Mouse (Mus musculus) ES-E14 (cell line): ENCODE measurements around the gene Apod. TPM values are rescaled to one million over a fixed set of nuclear protein-coding genes. Genes with fewer than 3 reads are reported as not detected.

Source experiments
- DNase-seq: peaks from one replicate; pipeline ENCODE4 v3.0.0-alpha.2; 2013; ENCODE audit warnings: low read depth, low spot score
- H3K27ac ChIP-seq: 2 replicates; pipeline ENCODE4 v1.5.1; 2012; ENCODE audit warnings: low read depth, mild to moderate bottlenecking, low read length, moderate library complexity, mixed read lengths; ENCODE audit not compliant: poor library complexity, insufficient read depth, severe bottlenecking
- H3K36me3 ChIP-seq: 2 replicates; pipeline ENCODE4 v1.6.1; 2012; ENCODE audit warnings: mild to moderate bottlenecking, low read length, moderate library complexity, mixed read lengths; ENCODE audit not compliant: control insufficient read depth, poor library complexity, insufficient read depth, severe bottlenecking
- H3K4me1 ChIP-seq, 2 experiments: fragments of 150-350 bp in 1 of 2; sonication (generic) in 1 of 2; 2 replicates each; pipeline ENCODE4 v1.6.1; 2012; ENCODE audit warnings: low read length in 2 of 2, mild to moderate bottlenecking in 1 of 2, mixed read lengths in 1 of 2; ENCODE audit not compliant: control insufficient read depth in 2 of 2, insufficient read depth in 2 of 2, poor library complexity in 1 of 2
- H3K4me3 ChIP-seq, 2 experiments: fragments of 150-350 bp in 1 of 2; sonication (generic) in 1 of 2; 2 replicates each; pipeline ENCODE4 v1.5.1; 2012; ENCODE audit warnings: low read length in 2 of 2, low read depth in 1 of 2, mild to moderate bottlenecking in 1 of 2, mixed read lengths in 1 of 2; ENCODE audit not compliant: insufficient read depth in 1 of 2, poor library complexity in 1 of 2, severe bottlenecking in 1 of 2
- H3K9ac ChIP-seq: 2 replicates; pipeline ENCODE4 v1.6.1; 2012; ENCODE audit warnings: low read depth, mild to moderate bottlenecking, low read length, mixed read lengths; ENCODE audit not compliant: poor library complexity, insufficient read depth, severe bottlenecking
- H3K9me3 ChIP-seq: fragments of 150-350 bp; sonication (generic); 2 replicates; pipeline ENCODE4 v1.6.1; 2012; ENCODE audit warnings: low read depth, mild to moderate bottlenecking, low read length; ENCODE audit not compliant: control insufficient read depth, insufficient read depth
- CHD2 ChIP-seq: IDR thresholded peaks from 2 replicates; pipeline ENCODE4 v1.6.1; 2014; ENCODE audit warnings: mild to moderate bottlenecking, low read depth, low read length, inconsistent platforms
- HCFC1 ChIP-seq: IDR thresholded peaks from 2 replicates; pipeline ENCODE4 v1.6.1; 2012; ENCODE audit warnings: low read length, inconsistent platforms, borderline replicate concordance; ENCODE audit not compliant: insufficient read depth
- MAFK ChIP-seq: IDR thresholded peaks from 2 replicates; pipeline ENCODE4 v1.6.1; 2014; ENCODE audit warnings: mild to moderate bottlenecking, low read depth, low read length, inconsistent platforms; ENCODE audit not compliant: insufficient read depth
- ZC3H11A ChIP-seq: IDR thresholded peaks from 2 replicates; pipeline ENCODE4 v1.6.1; 2012; ENCODE audit warnings: low read depth, mild to moderate bottlenecking, inconsistent platforms, low read length, borderline replicate concordance
- ZNF384 ChIP-seq: IDR thresholded peaks from 2 replicates; pipeline ENCODE4 v1.6.1; 2012; ENCODE audit warnings: low read depth, low read length, inconsistent platforms
- in situ Hi-C, 2 experiments: fragments of 600-800 bp; cut with MboI; formaldehyde crosslinking; loops; one replicate each; pipeline ENCODE4 v1.15.1; 2025; ENCODE audit warnings: low sequenced_read_pairs in 2 of 2, inconsistent platforms in 1 of 2; ENCODE audit not compliant: unreplicated experiment in 2 of 2
- total RNA-seq: library from RNA; depleted of rRNA; stranded (reverse); fragments of 300-350 nt; gene quantifications from 2 replicates; pipeline ENCODE4 v1.2.3, GENCODE M21; 2012

Gene Apod
- total RNA-seq, 1 experiment = 10.6 TPM

- no peaks in the 10 kb centered on the region for H3K36me3 ChIP-seq
- peaks cover 11 to 27% of the 10 kb centered on the region in 2 experiments for H3K4me1 ChIP-seq
- TF ChIP-seq MAFK (no peak), CHD2 (no peak), HCFC1 (no peak), ZC3H11A (no peak), ZNF384 (no peak)
- peak overlapping the region; percentile 49; the same call in 1 of the 2 replicates for H3K27ac ChIP-seq
- H3K4me3 ChIP-seq = peak overlapping the region; percentile 30 to 56
- H3K9me3 ChIP-seq = no peaks in the 10 kb centered on the region; the same call in 1 of the 2 replicates
- in situ Hi-C loops = no loop called here
- peak overlapping the region; percentile 61; the same call in 1 of the 2 replicates for H3K9ac ChIP-seq
- DNase-seq = no peak
Measured at GRCm38 (mm10) chr16:31303276-31303675, 11.3 kb downstream of the Apod start.

GRCm38 (mm10) chr16:31300883-31301532 lies 13.6 kb downstream of the Apod start:
- Histone ChIP-seq H3K27ac (peak overlapping the region; percentile 98), H3K4me1 (peaks cover 11 to 35% of the 10 kb centered on the region in 2 experiments), H3K4me3 (peak overlapping the region in 1 of 2 experiments; percentile 13; a peak in 1 of 4 replicates), H3K9me3 (no peaks in the 10 kb centered on the region), H3K36me3 (no peaks in the 10 kb centered on the region), H3K9ac (peak overlapping the region; percentile 47; the same call in 1 of the 2 replicates)
- in situ Hi-C loops = no loop called here
- DNase-seq = no peak
- no peak for TF ChIP-seq CHD2
- TF ChIP-seq ZNF384 = no peak
- no peak for TF ChIP-seq HCFC1
- no peak for TF ChIP-seq ZC3H11A
- no peak for TF ChIP-seq MAFK

- H3K27ac ChIP-seq = peak overlapping the region; percentile 98
- H3K9ac ChIP-seq = peak overlapping the region; percentile 4; the same call in 1 of the 2 replicates
- in situ Hi-C loops = no loop called here
- peaks cover 11 to 35% of the 10 kb centered on the region in 2 experiments for H3K4me1 ChIP-seq
- no peaks in the 10 kb centered on the region for H3K36me3 ChIP-seq
- no peak for TF ChIP-seq MAFK
- TF ChIP-seq ZC3H11A = no peak
- no peak for TF ChIP-seq CHD2
- no peak for TF ChIP-seq HCFC1
- H3K9me3 ChIP-seq = no peaks in the 10 kb centered on the region
- DNase-seq = no peak
- peak overlapping the region in 1 of 2 experiments; percentile 13; a peak in 1 of 4 replicates for H3K4me3 ChIP-seq
Measured at GRCm38 (mm10) chr16:31300467-31300866, 14.1 kb downstream of the Apod start.

GRCm38 (mm10) chr16:31299960-31300353 lies 14.7 kb downstream of the Apod start:
- in situ Hi-C loops = no loop called here
- TF ChIP-seq MAFK (no peak), ZC3H11A (no peak), HCFC1 (no peak), CHD2 (no peak), ZNF384 (no peak)
- DNase-seq = peak; percentile 52
- peak overlapping the region; percentile 98 for H3K27ac ChIP-seq
- H3K4me1 ChIP-seq = peaks cover 11 to 37% of the 10 kb centered on the region in 2 experiments
- H3K9me3 ChIP-seq = no peaks in the 10 kb centered on the region
- peak overlapping the region; percentile 3 to 4; a peak in 1 of 4 replicates for H3K4me3 ChIP-seq
- peak overlapping the region; percentile 15; the same call in 1 of the 2 replicates for H3K9ac ChIP-seq
- H3K36me3 ChIP-seq = no peaks in the 10 kb centered on the region
